9 mouse cellular contexts compared by ENCODE assay signal in the genomic region with DNA sequence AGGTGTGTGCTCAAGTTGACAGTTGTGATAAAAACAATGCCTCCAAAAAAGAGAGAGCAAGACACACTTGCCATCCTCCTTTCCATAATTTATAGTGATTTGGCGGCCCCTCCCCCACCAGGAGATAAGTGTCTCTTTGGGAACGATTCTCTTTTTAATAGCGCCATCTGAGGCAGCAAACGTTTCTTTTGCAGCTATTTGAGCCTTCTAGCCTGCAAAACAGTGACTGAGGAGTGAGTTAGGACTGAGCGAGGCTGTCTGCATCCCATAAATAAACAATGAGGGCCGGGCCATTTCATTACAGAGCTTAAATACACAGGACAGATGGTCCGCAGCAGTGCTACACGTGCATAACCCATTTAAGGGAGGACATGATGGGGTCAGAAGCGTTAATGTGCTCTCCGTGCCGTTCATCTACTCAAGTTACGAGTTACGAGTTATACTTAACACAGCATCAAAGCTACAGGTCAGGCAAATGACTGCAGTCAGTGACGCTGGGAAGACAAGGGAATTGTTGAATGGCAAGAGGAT.
A peak's percentile ranks its signal among the peaks of the same experiment; 100 is the strongest.
DNase-seq lines count a peak whose midpoint lies in the region; ATAC-seq and TF ChIP-seq lines count a peak whose summit lies in the region.
"Had no signal": no experiment of that assay in that cellular context is flagged by ENCODE, and none has a peak within 500 bp of the region (broad histone marks: within the 10 kb centered on the region; RNA-seq: fewer than 3 reads in every experiment).

No protein-coding gene starts in this region.

- H3K4me2 ChIP-seq in limb, embryonic 14.5 days (replicated peaks; ENCODE audit: low read depth, low read length, severe bottlenecking), result peak overlapping the region; percentile 37
- H3K4me2 ChIP-seq in stomach, embryonic 16.5 days (ENCODE audit: low read depth, low read length), result peak overlapping the region; percentile 39

- no peak overlapping the region for H3K27ac ChIP-seq in kidney, adult 2 months (ENCODE audit: insufficient read depth, low read depth, low read length)
- H3K27ac ChIP-seq in limb, embryonic 14.5 days (replicated peaks; ENCODE audit: low read depth, low read length), result no peak overlapping the region
- H3K27ac ChIP-seq in stomach, embryonic 16.5 days (ENCODE audit: low read length), result no peak overlapping the region
- H3K27ac ChIP-seq in heart, adult 2 months, result no peak overlapping the region
- H3K27ac ChIP-seq: liver, embryonic 14.5 days had no signal

- 26% methylated on average over 14 of the region's 14 CpGs for WGBS in kidney, adult 2 months
- WGBS in limb, embryonic 14.5 days, result 6% methylated on average over 14 of the region's 14 CpGs
- WGBS in stomach, embryonic 16.5 days, result 20% methylated on average over 14 of the region's 14 CpGs
- 72% methylated on average over 14 of the region's 14 CpGs for WGBS in heart, adult 2 months

- no peak overlapping the region for H3K4me3 ChIP-seq in kidney, adult 2 months (ENCODE audit: insufficient read depth, low read depth, low read length)
- peak overlapping the region; percentile 7; the same call in 1 of the 2 replicates for H3K4me3 ChIP-seq in limb, embryonic 14.5 days (replicated peaks; ENCODE audit: low read length)
- H3K4me3 ChIP-seq in stomach, embryonic 16.5 days (replicated peaks; ENCODE audit: low read length), result no peak overlapping the region
- no peak overlapping the region for H3K4me3 ChIP-seq in heart, adult 2 months

- intact Hi-C loops in heart, adult 2 months (cut with DNase I), result loop anchor here (5.0 kb wide), 1 partner anchor 114 kb away; no protein-coding TSS in a partner anchor

- no peak for TF ChIP-seq CTCF in kidney, adult 2 months (conservative IDR thresholded peaks at IDR 0.05; ENCODE audit: insufficient read depth, insufficient read length, low read depth, low read length)
- TF ChIP-seq CTCF in heart, adult 2 months (IDR thresholded peaks at IDR 0.05), result no peak

- ATAC-seq in limb, embryonic 14.5 days (ENCODE audit: low FRiP score, low read depth), result peak; percentile 68; the same call in 1 of the 2 replicates
- ATAC-seq in stomach, embryonic 16.5 days (ENCODE audit: insufficient read depth, low FRiP score), result no peak
- ATAC-seq in megakaryocyte-erythroid progenitor cell, adult 5-6 weeks (replicated peaks; ENCODE audit: low FRiP score, low TSS enrichment, poor library complexity, severe bottlenecking), result no peak

- TF ChIP-seq POLR2A in kidney, adult 2 months (IDR thresholded peaks at IDR 0.05; ENCODE audit: low read depth, low read length), result no peak
- no peak for TF ChIP-seq POLR2A in limb, embryonic 14.5 days (IDR thresholded peaks at IDR 0.05; ENCODE audit: borderline replicate concordance, extremely low read depth, insufficient read depth, insufficient read length)
- TF ChIP-seq POLR2A in heart, adult 2 months (IDR thresholded peaks at IDR 0.05; ENCODE audit: insufficient read depth, low read depth, low read length), result no peak

- H3K4me1 ChIP-seq in kidney, adult 2 months (ENCODE audit: control insufficient read depth, insufficient read depth, low read length), result no peaks in the 10 kb centered on the region; the same call in 1 of the 2 replicates
- H3K4me1 ChIP-seq in limb, embryonic 14.5 days (ENCODE audit: control insufficient read depth, insufficient read depth, low read length), result peaks cover 7% of the 10 kb centered on the region
- peaks cover 9% of the 10 kb centered on the region for H3K4me1 ChIP-seq in stomach, embryonic 16.5 days (ENCODE audit: control insufficient read depth, insufficient read depth, low read length)
- H3K4me1 ChIP-seq in heart, adult 2 months (ENCODE audit: control insufficient read depth, insufficient read depth, low read length), result no peaks in the 10 kb centered on the region

- peak; percentile 8 for DNase-seq in kidney, adult 2 months
- DNase-seq in kidney, adult 11 months, result no peak
- DNase-seq in embryo, embryonic 11 days, result peak; percentile 78
- peak; percentile 77 for DNase-seq in hindlimb bud, embryonic 11.5 days (ENCODE audit: extremely low spot score, low read depth, low spot score)
- peak; percentile 32 for DNase-seq in limb, embryonic 14.5 days (ENCODE audit: low spot score)
- no peak for DNase-seq in heart, adult 2 months

- H3K36me3 ChIP-seq in kidney, adult 2 months (ENCODE audit: control insufficient read depth, insufficient read depth, low read length), result no peaks in the 10 kb centered on the region
- H3K36me3 ChIP-seq in limb, embryonic 14.5 days (ENCODE audit: control insufficient read depth, insufficient read depth, low read length), result no peaks in the 10 kb centered on the region
- no peaks in the 10 kb centered on the region for H3K36me3 ChIP-seq in stomach, embryonic 16.5 days (ENCODE audit: control insufficient read depth, insufficient read depth, low read length)
- no peaks in the 10 kb centered on the region for H3K36me3 ChIP-seq in heart, adult 2 months (ENCODE audit: control insufficient read depth, insufficient read depth, low read length)

- H3K27me3 ChIP-seq in kidney, adult 2 months (replicated peaks; ENCODE audit: control insufficient read depth, insufficient read depth, low read length), result no peaks in the 10 kb centered on the region
- no peaks in the 10 kb centered on the region for H3K27me3 ChIP-seq in limb, embryonic 14.5 days (ENCODE audit: control insufficient read depth, insufficient read depth, low read length)
- H3K27me3 ChIP-seq in stomach, embryonic 16.5 days (ENCODE audit: control insufficient read depth, insufficient read depth, low read length), result no peaks in the 10 kb centered on the region
- no peaks in the 10 kb centered on the region for H3K27me3 ChIP-seq in heart, adult 2 months (ENCODE audit: control insufficient read depth, insufficient read depth, low read length)

- no peaks in the 10 kb centered on the region for H3K79me2 ChIP-seq in heart, adult 2 months (replicated peaks; ENCODE audit: control insufficient read depth, insufficient read depth, low read length)

- TF ChIP-seq EP300 in heart, adult 2 months (IDR thresholded peaks at IDR 0.05; ENCODE audit: insufficient read depth, low read depth, low read length), result no peak

- H3K9me3 ChIP-seq in limb, embryonic 14.5 days (ENCODE audit: control insufficient read depth, low read length), result no peaks in the 10 kb centered on the region
- H3K9me3 ChIP-seq in stomach, embryonic 16.5 days (replicated peaks; ENCODE audit: control insufficient read depth, low read length), result no peaks in the 10 kb centered on the region

- H3K9ac ChIP-seq in limb, embryonic 14.5 days (ENCODE audit: low read depth, low read length, severe bottlenecking), result no peak overlapping the region
- H3K9ac ChIP-seq in stomach, embryonic 16.5 days (ENCODE audit: low read length), result no peak overlapping the region
- H3K9ac ChIP-seq in heart, adult 2 months (ENCODE audit: low read depth, low read length), result no peak overlapping the region
- H3K9ac ChIP-seq: liver, embryonic 14.5 days had no signal

Comparison
In these comparisons a context has a peak if more than half of its experiments do, and no peak if none do; other contexts are left out.
1. DNase-seq: peak in kidney, adult 2 months (single experiment), embryo, embryonic 11 days (single experiment), hindlimb bud, embryonic 11.5 days (single experiment) and limb, embryonic 14.5 days (single experiment); none in kidney, adult 11 months (single experiment) and heart, adult 2 months (0 of 2).